Mouse (Mus musculus): ENCODE measurements at regions not wholly inside any gene's neighbourhood (a gene's known extent, or its start where the extent isn't known, plus 50 kb on each side); places are given as distances from the start of the nearest gene placed in this dataset.

GRCm38 (mm10) chr4:152878401-152878800, 400.7 kb upstream of the Kcnab2 start:
- Histone ChIP-seq H3K79me3 (ENCODE audit: low read depth) (no peaks in the 10 kb centered on the region), H3ac (ENCODE audit: control insufficient read depth, insufficient read length, low read depth) (no peak overlapping the region), H3K79me2 (ENCODE audit: control insufficient read depth, insufficient read depth) (no peaks in the 10 kb centered on the region), H3K27me3 (ENCODE audit: control insufficient read depth, insufficient read depth, insufficient read length) (no peaks in the 10 kb centered on the region), H3K36me3 (ENCODE audit: control insufficient read depth, insufficient read depth) (no peaks in the 10 kb centered on the region), H3K4me3 (ENCODE audit: insufficient read depth, poor library complexity, severe bottlenecking) (no peak overlapping the region)
- TF ChIP-seq USF1 (IDR thresholded peaks at IDR 0.05; ENCODE audit: low read depth): no peak
- no peak for TF ChIP-seq FOSL1 (IDR thresholded peaks at IDR 0.05; ENCODE audit: insufficient read depth, low read length, poor library complexity, severe bottlenecking)
- TF ChIP-seq MYOD1 (IDR thresholded peaks at IDR 0.05; ENCODE audit: control insufficient read depth, insufficient read length, low read depth): no peak
- no peak for TF ChIP-seq CTCF (IDR thresholded peaks at IDR 0.05; ENCODE audit: control insufficient read depth, insufficient read depth, insufficient read length)
- TF ChIP-seq MYOG (IDR thresholded peaks at IDR 0.05; ENCODE audit: control insufficient read depth, extremely low read depth, insufficient read length): no peak
- TF ChIP-seq MAX (IDR thresholded peaks at IDR 0.05): no peak
- TF ChIP-seq CEBPB (IDR thresholded peaks at IDR 0.05; ENCODE audit: low read depth): no peak

- TF ChIP-seq FOSL1 (IDR thresholded peaks at IDR 0.05; ENCODE audit: insufficient read depth, low read length, poor library complexity, severe bottlenecking) (no peak), MYOD1 (IDR thresholded peaks at IDR 0.05; ENCODE audit: control insufficient read depth, insufficient read length, low read depth) (no peak), MAX (IDR thresholded peaks at IDR 0.05) (no peak), CTCF (IDR thresholded peaks at IDR 0.05; ENCODE audit: control insufficient read depth, insufficient read depth, insufficient read length) (no peak), USF1 (IDR thresholded peaks at IDR 0.05; ENCODE audit: low read depth) (no peak)
- Histone ChIP-seq H3K4me3 (ENCODE audit: insufficient read depth, poor library complexity, severe bottlenecking) (no peak overlapping the region), H3K79me2 (ENCODE audit: control insufficient read depth, insufficient read depth) (no peaks in the 10 kb centered on the region), H3K79me3 (ENCODE audit: low read depth) (no peaks in the 10 kb centered on the region), H3K27me3 (ENCODE audit: control insufficient read depth, insufficient read depth, insufficient read length) (no peaks in the 10 kb centered on the region), H3ac (ENCODE audit: control insufficient read depth, insufficient read length, low read depth) (no peak overlapping the region), H3K36me3 (ENCODE audit: control insufficient read depth, insufficient read depth) (no peaks in the 10 kb centered on the region)
These were observed 392.4 kb upstream of the Kcnab2 start for GRCm38 (mm10) chr4:152870046-152870445.

- no peak for TF ChIP-seq CTCF (IDR thresholded peaks at IDR 0.05; ENCODE audit: control insufficient read depth, insufficient read depth, insufficient read length)
- TF ChIP-seq CEBPB (IDR thresholded peaks at IDR 0.05; ENCODE audit: low read depth): no peak
- TF ChIP-seq MYOD1 (IDR thresholded peaks at IDR 0.05; ENCODE audit: control insufficient read depth, insufficient read length, low read depth): no peak
- no peak for TF ChIP-seq FOSL1 (IDR thresholded peaks at IDR 0.05; ENCODE audit: insufficient read depth, low read length, poor library complexity, severe bottlenecking)
- no peak for TF ChIP-seq USF1 (IDR thresholded peaks at IDR 0.05; ENCODE audit: low read depth)
- no peak for TF ChIP-seq MAX (IDR thresholded peaks at IDR 0.05)
- no peak for TF ChIP-seq MYOG (IDR thresholded peaks at IDR 0.05; ENCODE audit: control insufficient read depth, extremely low read depth, insufficient read length)
- H3K4me3 ChIP-seq (ENCODE audit: insufficient read depth, poor library complexity, severe bottlenecking): no peak overlapping the region
- H3ac ChIP-seq (ENCODE audit: control insufficient read depth, insufficient read length, low read depth): no peak overlapping the region
- no peaks in the 10 kb centered on the region for H3K79me2 ChIP-seq (ENCODE audit: control insufficient read depth, insufficient read depth)
- no peaks in the 10 kb centered on the region for H3K27me3 ChIP-seq (ENCODE audit: control insufficient read depth, insufficient read depth, insufficient read length)
- H3K79me3 ChIP-seq (ENCODE audit: low read depth): no peaks in the 10 kb centered on the region
- H3K36me3 ChIP-seq (ENCODE audit: control insufficient read depth, insufficient read depth): no peaks in the 10 kb centered on the region
These were observed 388.2 kb upstream of the Kcnab2 start for GRCm38 (mm10) chr4:152865894-152866293.

GRCm38 (mm10) chr4:152862818-152863614, 385.3 kb upstream of the Kcnab2 start:
- Histone ChIP-seq H3K4me3 (ENCODE audit: insufficient read depth, poor library complexity, severe bottlenecking) (no peak overlapping the region), H3K27me3 (ENCODE audit: control insufficient read depth, insufficient read depth, insufficient read length) (no peaks in the 10 kb centered on the region), H3ac (ENCODE audit: control insufficient read depth, insufficient read length, low read depth) (no peak overlapping the region), H3K36me3 (ENCODE audit: control insufficient read depth, insufficient read depth) (no peaks in the 10 kb centered on the region), H3K79me2 (ENCODE audit: control insufficient read depth, insufficient read depth) (no peaks in the 10 kb centered on the region), H3K79me3 (ENCODE audit: low read depth) (no peaks in the 10 kb centered on the region)
- TF ChIP-seq CEBPB (IDR thresholded peaks at IDR 0.05; ENCODE audit: low read depth) (no peak), USF1 (IDR thresholded peaks at IDR 0.05; ENCODE audit: low read depth) (no peak), CTCF (IDR thresholded peaks at IDR 0.05; ENCODE audit: control insufficient read depth, insufficient read depth, insufficient read length) (no peak), MYOG (IDR thresholded peaks at IDR 0.05; ENCODE audit: control insufficient read depth, extremely low read depth, insufficient read length) (no peak), MYOD1 (IDR thresholded peaks at IDR 0.05; ENCODE audit: control insufficient read depth, insufficient read length, low read depth) (no peak), MAX (IDR thresholded peaks at IDR 0.05) (no peak), FOSL1 (IDR thresholded peaks at IDR 0.05; ENCODE audit: insufficient read depth, low read length, poor library complexity, severe bottlenecking) (no peak)

- Histone ChIP-seq H3K4me3 (ENCODE audit: insufficient read depth, poor library complexity, severe bottlenecking) (no peak overlapping the region), H3K27me3 (ENCODE audit: control insufficient read depth, insufficient read depth, insufficient read length) (no peaks in the 10 kb centered on the region), H3K79me2 (ENCODE audit: control insufficient read depth, insufficient read depth) (no peaks in the 10 kb centered on the region), H3K36me3 (ENCODE audit: control insufficient read depth, insufficient read depth) (no peaks in the 10 kb centered on the region), H3K79me3 (ENCODE audit: low read depth) (no peaks in the 10 kb centered on the region), H3ac (ENCODE audit: control insufficient read depth, insufficient read length, low read depth) (no peak overlapping the region)
- TF ChIP-seq MAX (IDR thresholded peaks at IDR 0.05): no peak
- TF ChIP-seq MYOG (IDR thresholded peaks at IDR 0.05; ENCODE audit: control insufficient read depth, extremely low read depth, insufficient read length): no peak
- TF ChIP-seq CTCF (IDR thresholded peaks at IDR 0.05; ENCODE audit: control insufficient read depth, insufficient read depth, insufficient read length): no peak
- TF ChIP-seq CEBPB (IDR thresholded peaks at IDR 0.05; ENCODE audit: low read depth): no peak
- no peak for TF ChIP-seq FOSL1 (IDR thresholded peaks at IDR 0.05; ENCODE audit: insufficient read depth, low read length, poor library complexity, severe bottlenecking)
- TF ChIP-seq USF1 (IDR thresholded peaks at IDR 0.05; ENCODE audit: low read depth): no peak
- no peak for TF ChIP-seq MYOD1 (IDR thresholded peaks at IDR 0.05; ENCODE audit: control insufficient read depth, insufficient read length, low read depth)
These were observed 381.5 kb upstream of the Kcnab2 start for GRCm38 (mm10) chr4:152859161-152859560.

All from C2C12 (cell line).